Mouse (Mus musculus): ENCODE data around the gene Best3.

The Best3 gene

DNA sequence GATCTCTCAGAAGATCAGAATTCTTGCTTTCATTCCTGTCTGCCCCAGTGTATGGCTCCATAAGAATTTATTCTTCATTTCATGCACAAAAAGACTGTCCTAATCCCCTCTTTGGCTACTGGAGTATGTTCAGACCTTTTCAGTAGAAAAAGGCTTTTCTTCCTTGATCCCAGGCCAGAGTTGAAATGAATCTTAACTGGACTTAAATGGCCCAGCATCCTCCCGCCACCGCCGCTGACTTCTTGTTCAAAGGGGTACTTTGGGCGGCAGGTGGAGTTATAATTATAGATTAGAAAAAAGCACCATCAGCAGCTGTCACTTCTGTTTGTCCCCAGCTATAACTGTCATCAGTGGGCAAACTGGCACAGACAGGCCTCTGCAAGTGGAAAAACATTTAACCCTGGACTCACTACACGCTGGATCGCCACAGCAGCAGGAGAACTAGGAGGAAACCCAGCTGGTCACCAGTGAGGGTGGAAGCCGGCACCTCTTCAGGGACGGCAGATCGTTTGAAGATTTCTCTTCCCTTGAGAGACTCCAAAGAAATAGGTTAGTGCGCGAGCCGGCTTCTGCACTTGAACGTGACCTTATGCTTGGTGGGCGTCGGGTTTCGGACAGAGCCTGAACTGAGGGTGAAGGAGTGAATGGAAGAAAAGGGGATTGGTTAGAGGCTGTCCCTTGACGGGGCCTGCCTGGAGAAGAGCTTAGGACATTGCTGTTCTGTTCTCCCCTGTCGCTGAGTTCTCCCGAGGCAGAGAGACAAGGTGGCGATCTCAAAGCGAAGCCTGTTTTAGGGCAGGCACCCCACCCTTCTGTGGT lies at the start of gene Best3:
Gene Best3, plus strand, starts transcription at position 51 of the 819 bp plus-strand sequence.
- DNase-seq (ENCODE audit: low read depth): no peak

GRCm38 (mm10) chr10:116943025-116943424 lies 43.1 kb upstream of the Best3 start:
- DNase-seq (ENCODE audit: low read depth): peak; percentile 70

DNA sequence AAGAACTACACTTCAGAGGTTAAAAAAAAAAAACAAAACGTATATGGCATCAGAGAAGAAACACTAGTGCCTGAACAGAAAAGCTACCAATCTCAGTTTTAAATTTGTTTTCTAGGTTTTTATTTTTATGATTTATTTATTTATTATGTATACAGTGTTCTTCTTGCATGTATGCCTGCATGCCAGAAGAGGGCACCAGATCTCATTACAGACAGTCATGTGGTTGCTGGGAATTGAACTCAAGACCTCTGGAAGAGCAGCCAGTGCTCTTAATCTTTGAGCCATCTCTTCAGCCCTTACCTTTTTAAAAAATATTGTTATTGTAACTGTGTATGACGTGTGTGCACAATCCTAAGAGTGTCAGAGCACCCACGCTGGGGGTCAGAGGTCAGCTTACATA lies 42.0 kb upstream of the Best3 start:
- peak; percentile 43 for DNase-seq (ENCODE audit: low read depth)

GRCm38 (mm10) chr10:116944940-116945339 lies 41.2 kb upstream of the Best3 start:
- peak; percentile 12 for DNase-seq (ENCODE audit: low read depth)

- peak; percentile 15 for DNase-seq (ENCODE audit: low read depth)
These were observed 37.7 kb upstream of the Best3 start for GRCm38 (mm10) chr10:116948414-116948813.

DNA sequence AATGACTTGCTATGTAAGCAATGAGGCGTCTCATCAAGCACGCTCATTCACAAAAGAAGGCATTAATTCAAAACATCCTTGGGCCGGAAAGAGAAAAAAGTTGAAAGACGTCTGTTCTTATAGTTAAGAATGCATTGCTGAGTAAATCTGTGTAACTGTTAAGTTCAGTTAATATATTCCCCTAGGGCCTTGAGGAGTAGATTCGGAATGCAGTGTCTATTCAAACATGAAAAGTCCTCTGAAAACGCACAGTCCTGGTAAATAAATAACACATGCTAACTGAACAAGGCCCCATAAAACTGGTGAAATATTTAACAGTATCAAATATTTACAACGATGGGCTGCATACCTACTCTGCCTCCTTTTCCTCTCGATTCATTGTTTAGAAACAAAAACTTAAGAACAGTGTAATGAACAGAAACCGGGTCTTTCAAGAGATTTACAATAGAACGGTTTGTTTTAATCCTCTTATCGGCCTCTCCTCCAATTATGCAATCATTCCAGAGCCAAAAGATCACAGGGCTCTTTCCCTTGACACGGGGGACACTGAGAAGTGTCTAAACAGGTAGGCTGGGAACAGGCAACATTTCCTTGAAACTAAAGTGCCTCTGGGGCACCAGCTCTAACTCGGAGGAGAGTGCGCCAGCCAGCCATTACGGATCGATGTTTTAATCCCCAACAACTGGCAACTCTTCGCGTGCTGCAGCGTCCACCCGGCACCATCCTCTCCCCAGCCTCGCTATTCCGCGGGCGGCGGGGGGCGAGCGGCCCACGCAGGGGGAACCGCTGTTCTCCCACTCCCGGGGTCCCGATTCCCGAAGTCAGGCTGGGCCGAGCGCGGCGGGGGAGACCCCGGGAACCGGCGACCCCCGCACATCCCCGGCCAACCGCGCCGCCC lies 36.8 kb upstream of the Best3 start:
- DNase-seq (ENCODE audit: low read depth): peak; percentile 68

DNA sequence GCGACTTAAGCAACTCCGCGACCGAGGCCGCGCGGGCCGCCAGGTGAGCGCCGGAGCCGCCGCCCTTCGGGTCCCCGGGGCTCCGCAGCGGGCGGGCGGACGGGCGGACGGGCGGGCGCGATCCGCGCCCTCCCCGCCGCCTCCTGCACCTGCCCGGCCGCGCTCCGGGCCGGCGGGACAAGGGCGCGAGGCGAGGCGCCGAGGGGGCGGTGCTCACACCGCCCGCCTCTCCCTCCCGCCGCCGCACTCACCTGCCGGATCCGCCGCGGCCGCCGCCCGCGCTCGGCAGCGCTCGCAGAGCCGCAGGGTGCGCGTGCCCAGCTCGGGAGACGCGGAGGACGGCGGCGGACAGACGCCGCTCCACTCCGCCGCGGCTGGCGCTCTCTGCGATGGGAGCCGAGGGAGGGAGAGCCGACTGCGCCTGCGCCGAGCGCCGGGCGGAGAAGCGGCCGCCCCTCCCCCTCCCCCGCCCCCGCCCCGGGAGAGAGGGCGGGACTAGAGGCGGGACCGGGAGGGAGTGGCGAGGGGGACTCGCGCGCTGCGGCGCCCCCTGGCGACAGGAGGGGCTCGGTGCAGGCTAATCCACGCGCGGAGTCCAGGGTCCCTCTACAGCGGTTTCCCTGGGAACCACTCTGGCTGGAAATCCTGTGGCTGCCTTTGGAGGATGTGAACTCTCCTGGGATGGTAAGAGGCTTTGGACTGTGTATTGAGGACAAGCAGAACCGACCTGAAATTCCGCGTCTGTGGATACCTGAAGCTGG lies 35.9 kb upstream of the Best3 start, which contains the start of gene Rab3ip:
Gene Rab3ip, minus strand, starts transcription at position 761 of the 761 bp plus-strand sequence.
- peak; percentile 92 for DNase-seq (ENCODE audit: low read depth)

DNA sequence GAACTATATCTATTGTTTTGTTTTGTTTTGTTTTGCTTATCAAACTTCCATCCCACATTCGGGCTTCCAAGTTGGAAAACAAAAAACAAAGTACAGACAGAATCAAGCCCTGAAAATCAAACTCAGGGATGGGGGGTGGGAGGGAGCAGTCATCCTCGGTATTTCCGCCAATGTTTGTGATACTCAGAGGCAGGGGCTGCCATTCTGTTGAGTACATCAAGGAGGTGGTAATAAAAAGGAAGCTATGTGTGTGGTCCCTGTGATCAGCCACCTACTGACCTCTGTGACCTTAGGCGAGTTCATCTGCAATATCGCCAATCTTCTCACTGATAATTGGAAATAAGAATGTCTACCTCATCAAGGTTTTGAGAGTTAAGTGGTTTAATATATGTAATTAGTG lies 35.2 kb upstream of the Best3 start:
- DNase-seq (ENCODE audit: low read depth): no peak

GRCm38 (mm10) chr10:116955191-116955590 lies 30.9 kb upstream of the Best3 start:
- no peak for DNase-seq (ENCODE audit: low read depth)

GRCm38 (mm10) chr10:116956483-116957158 lies 29.5 kb upstream of the Best3 start:
- no peak for DNase-seq (ENCODE audit: low read depth)

DNA sequence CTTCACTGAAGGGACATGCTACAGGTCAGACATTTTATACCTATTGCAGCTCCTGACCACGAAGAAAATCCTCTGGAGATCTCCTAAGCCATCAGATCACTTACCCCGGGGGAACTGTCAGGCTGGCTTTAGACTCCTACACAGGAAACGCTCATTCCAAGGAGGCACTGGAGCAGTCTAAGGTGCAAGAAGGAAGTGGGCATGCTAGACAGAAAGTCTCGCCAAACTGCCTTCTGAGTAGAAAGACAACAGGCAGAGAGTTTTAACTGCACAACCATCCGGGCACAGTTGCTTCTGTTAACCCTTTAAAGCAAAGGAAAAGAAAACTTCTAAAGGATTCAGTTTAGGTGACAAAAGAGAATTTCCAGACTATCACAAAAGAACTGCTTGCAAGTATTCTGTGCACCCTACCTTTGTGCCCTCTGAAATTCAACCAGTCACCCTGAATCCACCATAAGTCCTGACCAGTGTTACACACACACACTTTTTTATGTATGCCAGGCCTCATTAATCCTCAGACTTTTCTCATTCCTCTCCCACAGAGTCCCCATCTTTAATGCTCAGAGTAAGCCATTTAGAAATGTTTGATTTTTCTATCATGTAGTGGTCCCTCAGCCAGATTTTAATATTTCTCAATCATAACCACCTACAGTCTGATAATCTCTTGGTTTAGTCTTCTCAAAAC lies 28.1 kb upstream of the Best3 start:
- no peak for DNase-seq (ENCODE audit: low read depth)

GRCm38 (mm10) chr10:116962152-116962551 lies 24.0 kb upstream of the Best3 start:
- DNase-seq (ENCODE audit: low read depth): no peak

DNA sequence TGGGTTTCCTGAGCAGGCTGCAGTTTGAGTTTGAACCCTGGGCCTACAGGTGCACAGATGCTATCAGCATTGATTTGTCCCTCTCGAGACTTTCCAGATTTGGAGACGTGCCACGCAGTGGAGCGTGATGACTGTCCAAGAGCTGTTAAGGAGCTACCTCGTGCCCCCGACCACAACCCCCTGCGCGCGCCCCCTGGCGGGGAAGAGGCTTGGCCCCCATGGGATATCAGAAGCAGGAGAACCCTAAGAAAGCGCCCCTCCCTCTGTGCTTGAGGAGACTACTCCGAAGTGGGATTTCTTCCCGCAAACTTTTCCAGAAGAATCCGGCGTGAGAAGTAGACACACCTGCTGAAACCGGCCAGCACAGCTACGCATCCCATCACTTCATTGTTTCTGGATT lies 23.3 kb upstream of the Best3 start:
- DNase-seq (ENCODE audit: low read depth): no peak

GRCm38 (mm10) chr10:116964084-116964483 lies 22.0 kb upstream of the Best3 start:
- no peak for DNase-seq (ENCODE audit: low read depth)

- DNase-seq (ENCODE audit: low read depth): no peak
These were observed 21.5 kb upstream of the Best3 start for GRCm38 (mm10) chr10:116964571-116964970.

GRCm38 (mm10) chr10:116965297-116965696 lies 20.8 kb upstream of the Best3 start:
- no peak for DNase-seq (ENCODE audit: low read depth)

GRCm38 (mm10) chr10:116966065-116966464 lies 20.0 kb upstream of the Best3 start:
- no peak for DNase-seq (ENCODE audit: low read depth)

DNA sequence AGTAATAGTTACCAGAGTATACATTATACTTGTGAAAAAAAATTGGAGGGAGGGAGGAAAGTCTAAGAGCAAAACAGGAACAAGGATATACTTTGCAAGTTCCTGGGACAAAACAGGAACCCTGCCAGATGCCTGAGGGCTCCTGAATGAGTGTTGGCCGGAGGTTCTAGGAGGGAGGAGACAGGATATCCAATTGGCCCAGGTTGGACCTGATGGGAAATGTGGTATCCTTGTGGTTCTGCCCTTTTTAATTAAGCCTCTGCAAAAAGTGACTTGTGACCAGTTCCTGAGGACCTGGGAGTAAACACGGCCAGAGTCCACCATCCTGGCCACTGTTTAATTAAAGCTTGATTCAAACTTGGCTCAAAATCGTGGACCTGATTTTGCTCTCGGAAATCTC lies 17.4 kb upstream of the Best3 start:
- no peak for DNase-seq (ENCODE audit: low read depth)

GRCm38 (mm10) chr10:116972509-116972908 lies 13.6 kb upstream of the Best3 start, which contains the start of gene Gm10271:
Gene Gm10271, minus strand, starts transcription at chr10:116972609.
- DNase-seq (ENCODE audit: low read depth): no peak

- no peak for DNase-seq (ENCODE audit: low read depth)
These were observed 8.7 kb upstream of the Best3 start for GRCm38 (mm10) chr10:116977455-116977854.

DNA sequence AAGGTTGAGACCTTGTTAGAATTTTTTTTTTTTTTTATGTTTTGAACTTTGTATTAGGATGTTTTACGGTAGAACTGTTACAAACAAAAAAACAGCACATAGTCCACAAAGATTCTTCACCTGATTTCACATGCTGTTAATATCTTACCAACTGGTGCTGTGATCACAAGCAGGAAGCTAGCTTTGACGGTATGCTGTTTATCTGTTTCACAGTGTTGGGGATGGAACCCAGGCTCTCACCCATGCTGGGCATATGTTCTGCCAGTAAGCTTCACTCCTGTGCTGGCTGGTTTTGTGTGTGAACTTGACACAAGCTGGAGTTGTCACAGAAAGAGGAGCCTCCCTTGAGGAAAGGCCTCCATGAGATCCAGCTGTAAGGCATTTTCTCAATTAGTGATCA lies 8.3 kb upstream of the Best3 start:
- no peak for DNase-seq (ENCODE audit: low read depth)
